Mouse (Mus musculus) forebrain, embryonic 16.5 days (tissue): ENCODE measurements around the gene M1ap. TPM values are rescaled to one million over a fixed set of nuclear protein-coding genes. Genes with fewer than 3 reads are reported as not detected.

Experiments
- ATAC-seq: fragments of 200-750 bp; cut with Nextera tagmentation; 2 replicates; pipeline ENCODE4 v1.8.0; 2017; ENCODE audit warnings: mild to moderate bottlenecking, moderate library complexity
- H3K27ac ChIP-seq: fragments of 300-500 bp; sonication (generic); 2 replicates; pipeline ENCODE4 v1.5.1; 2014; ENCODE audit warnings: low read length, control low read depth
- H3K27me3 ChIP-seq: fragments of 300-500 bp; sonication (generic); replicated peaks from 2 replicates; pipeline ENCODE4 v1.6.1; 2014; ENCODE audit warnings: low read length; ENCODE audit not compliant: control insufficient read depth, insufficient read depth
- H3K36me3 ChIP-seq: fragments of 300-500 bp; sonication (generic); 2 replicates; pipeline ENCODE4 v1.6.1; 2014; ENCODE audit not compliant: control insufficient read depth, insufficient read depth
- H3K4me1 ChIP-seq: fragments of 300-500 bp; sonication (generic); replicated peaks from 2 replicates; pipeline ENCODE4 v1.6.1; 2014; ENCODE audit warnings: low read length; ENCODE audit not compliant: control insufficient read depth, insufficient read depth
- H3K4me2 ChIP-seq: fragments of 300-500 bp; sonication (generic); 2 replicates; pipeline ENCODE4 v1.6.1; 2014; ENCODE audit warnings: mild to moderate bottlenecking, low read length, control low read depth
- H3K4me3 ChIP-seq: fragments of 300-500 bp; sonication (generic); replicated peaks from 2 replicates; pipeline ENCODE4 v1.5.1; 2014; ENCODE audit warnings: mild to moderate bottlenecking, low read length, control low read depth
- H3K9ac ChIP-seq: fragments of 300-500 bp; sonication (generic); replicated peaks from 2 replicates; pipeline ENCODE4 v1.6.1; 2014; ENCODE audit warnings: low read depth, low read length, control low read depth
- H3K9me3 ChIP-seq: fragments of 300-500 bp; sonication (generic); 2 replicates; pipeline ENCODE4 v1.6.1; 2016; ENCODE audit warnings: low read length; ENCODE audit not compliant: control insufficient read depth
- WGBS: fragments of 180-500 bp; shearing (Covaris S2); extraction: QIAGEN DNeasy Blood & Tissue Kit; methylation state at CpG from one replicate; pipeline ENCODE4 v1.1.7; 2014; 5-methylcytosine and 5-hydroxymethylcytosine counted together
- polyA plus RNA-seq: library from polyadenylated mRNA; unstranded; fragments of >200 nt; fragmentation: Nextera tagmentation; extraction: Ambion mirVana; gene quantifications from 2 replicates; pipeline ENCODE4 v1.2.1, GENCODE M21; 2015

Gene M1ap
- polyA plus RNA-seq, 1 experiment from 2014 or later, result not detected

- Histone ChIP-seq H3K27ac (no peak overlapping the region), H3K4me1 (peaks cover 6% of the 10 kb centered on the region), H3K4me3 (no peak overlapping the region), H3K36me3 (no peaks in the 10 kb centered on the region), H3K4me2 (no peak overlapping the region), H3K9ac (no peak overlapping the region), H3K27me3 (no peaks in the 10 kb centered on the region), H3K9me3 (no peaks in the 10 kb centered on the region)
- ATAC-seq, result no peak
- WGBS, result 60% methylated on average over 8 of the region's 8 CpGs
Measured at GRCm38 (mm10) chr6:82999986-83000385, 53.3 kb downstream of the M1ap start.

DNA sequence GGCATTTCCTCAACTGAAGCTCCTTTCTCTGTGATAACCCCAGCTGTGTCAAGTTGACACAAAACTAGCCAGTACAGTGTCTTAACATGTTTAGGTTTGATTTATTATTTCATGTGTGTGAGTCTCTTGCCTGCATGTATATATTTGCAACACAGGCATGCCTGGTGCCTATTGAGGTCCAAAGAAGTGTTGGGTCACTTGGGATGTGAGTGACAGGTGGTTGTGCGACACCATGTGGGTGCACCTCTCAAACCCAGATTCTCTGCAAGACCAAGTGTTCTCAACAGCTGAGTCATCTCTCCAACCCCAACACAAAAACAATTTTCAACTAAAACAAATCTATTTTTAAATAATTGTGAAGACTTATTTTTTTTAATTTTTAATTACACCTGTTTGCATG, 56.4 kb downstream of the M1ap start:
- 96% methylated on average over 1 of the region's 1 CpGs for WGBS
- H3K27me3 ChIP-seq, result no peaks in the 10 kb centered on the region

GRCm38 (mm10) chr6:83003850-83004249, 57.1 kb downstream of the M1ap start:
- 90% methylated on average over 5 of the region's 5 CpGs for WGBS

More for the DNA sequence above, 56.4 kb downstream of the M1ap start:
- H3K9ac ChIP-seq, result no peak overlapping the region
- ATAC-seq, result no peak
- no peaks in the 10 kb centered on the region for H3K36me3 ChIP-seq
- no peaks in the 10 kb centered on the region for H3K9me3 ChIP-seq
- no peak overlapping the region for H3K4me2 ChIP-seq
- H3K27ac ChIP-seq, result no peak overlapping the region
- no peak overlapping the region for H3K4me3 ChIP-seq
- no peaks in the 10 kb centered on the region for H3K4me1 ChIP-seq

GRCm38 (mm10) chr6:83004309-83004708, 57.6 kb downstream of the M1ap start:
- Histone ChIP-seq H3K9me3 (no peaks in the 10 kb centered on the region), H3K27me3 (no peaks in the 10 kb centered on the region), H3K4me1 (no peaks in the 10 kb centered on the region), H3K9ac (no peak overlapping the region), H3K4me2 (no peak overlapping the region), H3K36me3 (no peaks in the 10 kb centered on the region), H3K4me3 (no peak overlapping the region), H3K27ac (no peak overlapping the region)
- WGBS, result 77% methylated on average over 2 of the region's 2 CpGs
- ATAC-seq, result no peak

More at GRCm38 (mm10) chr6:83003850-83004249, 57.1 kb downstream of the M1ap start:
- Histone ChIP-seq H3K4me1 (no peaks in the 10 kb centered on the region), H3K4me3 (no peak overlapping the region), H3K27ac (no peak overlapping the region), H3K27me3 (no peaks in the 10 kb centered on the region), H3K36me3 (no peaks in the 10 kb centered on the region), H3K4me2 (no peak overlapping the region), H3K9ac (no peak overlapping the region), H3K9me3 (no peaks in the 10 kb centered on the region)
- ATAC-seq, result no peak

GRCm38 (mm10) chr6:83004872-83005271, 58.2 kb downstream of the M1ap start:
- Histone ChIP-seq H3K4me1 (no peaks in the 10 kb centered on the region), H3K9me3 (no peaks in the 10 kb centered on the region), H3K27me3 (no peaks in the 10 kb centered on the region), H3K4me3 (no peak overlapping the region), H3K4me2 (no peak overlapping the region), H3K27ac (no peak overlapping the region), H3K9ac (no peak overlapping the region), H3K36me3 (no peaks in the 10 kb centered on the region)
- no peak for ATAC-seq
- WGBS, result 56% methylated on average over 7 of the region's 7 CpGs

GRCm38 (mm10) chr6:83005444-83006011, 58.8 kb downstream of the M1ap start:
- 90% methylated on average over 10 of the region's 10 CpGs for WGBS
- no peak overlapping the region for H3K4me2 ChIP-seq
- no peaks in the 10 kb centered on the region for H3K4me1 ChIP-seq
- no peaks in the 10 kb centered on the region for H3K36me3 ChIP-seq
- no peak for ATAC-seq
- no peaks in the 10 kb centered on the region for H3K9me3 ChIP-seq
- H3K4me3 ChIP-seq, result no peak overlapping the region
- no peaks in the 10 kb centered on the region for H3K27me3 ChIP-seq
- no peak overlapping the region for H3K9ac ChIP-seq
- H3K27ac ChIP-seq, result no peak overlapping the region

- ATAC-seq, result no peak
- Histone ChIP-seq H3K27me3 (no peaks in the 10 kb centered on the region), H3K27ac (no peak overlapping the region), H3K4me1 (no peaks in the 10 kb centered on the region), H3K36me3 (no peaks in the 10 kb centered on the region), H3K4me3 (no peak overlapping the region), H3K4me2 (no peak overlapping the region), H3K9ac (no peak overlapping the region), H3K9me3 (no peaks in the 10 kb centered on the region)
- WGBS, result 85% methylated on average over 6 of the region's 6 CpGs
Measured at GRCm38 (mm10) chr6:83006114-83006513, 59.4 kb downstream of the M1ap start.

GRCm38 (mm10) chr6:83008659-83009058, 62.0 kb downstream of the M1ap start:
- no peak overlapping the region for H3K4me2 ChIP-seq
- H3K4me1 ChIP-seq, result no peaks in the 10 kb centered on the region
- no peaks in the 10 kb centered on the region for H3K36me3 ChIP-seq
- H3K27ac ChIP-seq, result no peak overlapping the region
- H3K9ac ChIP-seq, result no peak overlapping the region
- no peaks in the 10 kb centered on the region for H3K27me3 ChIP-seq
- no peaks in the 10 kb centered on the region for H3K9me3 ChIP-seq
- ATAC-seq, result no peak
- WGBS, result 84% methylated on average over 3 of the region's 3 CpGs
- H3K4me3 ChIP-seq, result no peak overlapping the region

DNA sequence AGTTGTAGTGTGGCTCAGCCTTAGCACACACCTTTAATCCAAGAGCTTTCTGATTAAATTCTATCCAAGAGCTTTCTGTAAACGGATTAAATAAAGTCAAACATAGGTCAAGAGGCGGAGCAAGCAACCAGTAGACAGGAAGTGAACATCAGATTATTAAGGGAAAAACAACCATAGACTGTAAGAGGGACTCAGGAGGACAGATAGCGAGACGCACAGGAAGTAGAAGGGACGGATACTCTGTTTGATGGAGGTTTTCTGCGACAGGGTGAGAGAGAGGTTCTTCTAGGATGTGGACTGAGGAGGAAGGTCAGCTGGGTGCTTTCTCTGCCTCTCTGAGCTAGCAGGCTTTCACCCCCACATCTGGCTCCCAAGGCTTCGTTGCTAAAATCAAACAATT, 63.3 kb downstream of the M1ap start:
- H3K4me1 ChIP-seq, result no peaks in the 10 kb centered on the region
- no peak overlapping the region for H3K27ac ChIP-seq
- ATAC-seq, result no peak
- no peaks in the 10 kb centered on the region for H3K9me3 ChIP-seq
- WGBS, result 69% methylated on average over 7 of the region's 7 CpGs
- no peaks in the 10 kb centered on the region for H3K27me3 ChIP-seq
- no peak overlapping the region for H3K4me3 ChIP-seq
- H3K9ac ChIP-seq, result no peak overlapping the region
- H3K4me2 ChIP-seq, result no peak overlapping the region
- H3K36me3 ChIP-seq, result no peaks in the 10 kb centered on the region

GRCm38 (mm10) chr6:83011255-83011654, 64.6 kb downstream of the M1ap start:
- Histone ChIP-seq H3K36me3 (no peaks in the 10 kb centered on the region), H3K4me3 (no peak overlapping the region), H3K27ac (no peak overlapping the region), H3K27me3 (no peaks in the 10 kb centered on the region), H3K4me2 (no peak overlapping the region), H3K9me3 (no peaks in the 10 kb centered on the region), H3K9ac (no peak overlapping the region), H3K4me1 (no peaks in the 10 kb centered on the region)
- 90% methylated on average over 7 of the region's 7 CpGs for WGBS
- ATAC-seq, result no peak
